Mouse (Mus musculus) liver, embryonic 12.5 days (tissue): ENCODE data around the gene Hmcn2. TPM values are rescaled to one million over a fixed set of nuclear protein-coding genes. Genes with fewer than 3 reads are reported as not detected.

ENCODE experiments used
- ATAC-seq: fragments of 200-750 bp; cut with Nextera tagmentation; 2 replicates; pipeline ENCODE4 v1.8.0; 2017; ENCODE audit warnings: moderate number of reproducible peaks, mild to moderate bottlenecking, moderate library complexity
- H3K27ac ChIP-seq: fragments of 300-500 bp; sonication (generic); 2 replicates; pipeline ENCODE4 v1.5.1; 2016; ENCODE audit warnings: mild to moderate bottlenecking
- H3K27me3 ChIP-seq: fragments of 300-500 bp; sonication (generic); replicated peaks from 2 replicates; pipeline ENCODE4 v1.6.1; 2016; ENCODE audit warnings: mild to moderate bottlenecking, moderate library complexity
- H3K36me3 ChIP-seq: fragments of 300-500 bp; sonication (generic); 2 replicates; pipeline ENCODE4 v1.6.1; 2016; ENCODE audit warnings: mild to moderate bottlenecking, moderate library complexity
- H3K4me1 ChIP-seq: fragments of 300-500 bp; sonication (generic); 2 replicates; pipeline ENCODE4 v1.6.1; 2016
- H3K4me2 ChIP-seq: fragments of 300-500 bp; sonication (generic); 2 replicates; pipeline ENCODE4 v1.6.1; 2016; ENCODE audit warnings: mild to moderate bottlenecking, moderate library complexity
- H3K4me3 ChIP-seq: fragments of 300-500 bp; sonication (generic); 2 replicates; pipeline ENCODE4 v1.5.1; 2016; ENCODE audit warnings: mild to moderate bottlenecking, moderate library complexity
- H3K9ac ChIP-seq: fragments of 300-500 bp; sonication (generic); 2 replicates; pipeline ENCODE4 v1.6.1; 2016; ENCODE audit warnings: mild to moderate bottlenecking, moderate library complexity
- H3K9me3 ChIP-seq: fragments of 300-500 bp; sonication (generic); replicated peaks from 2 replicates; pipeline ENCODE4 v1.6.1; 2016; ENCODE audit warnings: mild to moderate bottlenecking, moderate library complexity
- WGBS: fragments of 180-500 bp; shearing (Covaris S2); methylation state at CpG from one replicate; pipeline ENCODE4 v1.1.7; 2016; ENCODE audit not compliant: insufficient replicate concordance; 5-methylcytosine and 5-hydroxymethylcytosine counted together
- polyA plus RNA-seq: library from polyadenylated mRNA; unstranded; fragments of >200 nt; fragmentation: Nextera tagmentation; extraction: Ambion mirVana; gene quantifications from 2 replicates; pipeline ENCODE4 v1.2.1, GENCODE M21; 2016

The Hmcn2 gene
- polyA plus RNA-seq, 1 experiment from 2014 or later, result 0.35 TPM

DNA sequence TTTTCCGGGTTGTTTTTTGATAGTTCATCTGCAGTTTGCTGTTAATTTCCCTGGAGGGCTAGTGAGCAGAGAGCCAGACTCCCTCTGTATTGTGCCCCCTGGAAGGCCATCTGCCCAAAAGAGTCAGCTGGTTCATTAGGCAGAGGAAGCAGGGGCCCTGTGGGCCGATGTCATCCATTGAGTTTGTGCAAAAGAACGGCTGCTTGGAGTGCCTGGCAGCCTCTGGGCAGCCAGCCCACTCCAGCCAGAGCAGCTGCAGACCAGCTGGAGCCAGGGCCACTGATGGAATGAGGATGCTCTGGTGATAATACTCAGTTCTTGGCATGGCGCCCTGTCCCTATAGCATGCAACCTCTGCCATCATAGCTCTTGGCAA is 135.2 kb downstream of the Hmcn2 start:
- H3K4me2 ChIP-seq, result no peak overlapping the region
- H3K27ac ChIP-seq, result no peak overlapping the region
- no peak overlapping the region for H3K9ac ChIP-seq
- WGBS, result 62% methylated on average over 4 of the region's 4 CpGs
- peaks cover 22% of the 10 kb centered on the region for H3K4me1 ChIP-seq
- H3K36me3 ChIP-seq, result no peaks in the 10 kb centered on the region
- H3K4me3 ChIP-seq, result no peak overlapping the region
- no peak for ATAC-seq
- H3K27me3 ChIP-seq, result peaks cover 15% of the 10 kb centered on the region; the same call in 1 of the 2 replicates
- no peaks in the 10 kb centered on the region for H3K9me3 ChIP-seq

DNA sequence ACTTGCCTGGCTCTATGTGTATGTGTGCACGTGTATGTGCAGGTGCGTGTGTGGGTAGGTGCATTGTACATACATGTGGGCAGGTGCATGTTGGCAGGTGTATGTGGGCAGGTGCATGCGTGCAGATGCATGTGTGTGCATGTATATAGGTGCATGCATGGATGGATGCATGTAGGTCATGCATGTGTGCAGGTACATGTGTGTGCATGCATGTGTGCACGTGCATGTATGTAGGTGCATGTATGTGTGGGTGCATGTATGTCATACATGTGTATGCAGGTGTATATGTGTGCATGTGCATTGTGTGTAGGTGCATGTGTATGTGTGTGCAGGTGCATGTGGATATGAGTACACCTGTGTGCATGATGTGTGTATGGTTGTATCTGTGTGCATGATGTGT is 135.7 kb downstream of the Hmcn2 start:
- WGBS, result 78% methylated on average over 4 of the region's 4 CpGs
- no peak overlapping the region for H3K27ac ChIP-seq
- no peak overlapping the region for H3K4me3 ChIP-seq
- peaks cover 26% of the 10 kb centered on the region for H3K4me1 ChIP-seq
- H3K36me3 ChIP-seq, result no peaks in the 10 kb centered on the region
- H3K4me2 ChIP-seq, result no peak overlapping the region
- H3K9me3 ChIP-seq, result no peaks in the 10 kb centered on the region
- no peak overlapping the region for H3K9ac ChIP-seq
- H3K27me3 ChIP-seq, result peaks cover 19% of the 10 kb centered on the region; the same call in 1 of the 2 replicates
- ATAC-seq, result no peak

DNA sequence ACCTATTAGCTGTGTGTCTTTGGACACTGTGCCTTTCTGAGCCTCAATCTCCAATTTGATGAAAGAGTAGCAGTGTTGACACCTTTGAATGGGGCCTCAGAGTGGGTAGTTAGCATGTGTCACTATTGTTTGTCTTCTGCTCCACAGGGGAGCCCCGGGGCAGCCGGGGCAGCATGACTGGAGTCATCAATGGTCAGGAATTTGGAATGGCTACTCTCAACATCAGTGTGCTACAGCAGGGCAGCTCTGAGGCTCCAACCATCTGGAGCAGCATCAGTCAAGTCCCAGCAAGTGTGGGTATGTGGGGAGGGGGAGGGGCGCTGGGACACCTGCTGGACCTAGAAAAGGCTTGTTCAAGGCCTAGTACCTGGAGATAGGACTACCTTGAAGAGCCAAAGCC is 136.4 kb downstream of the Hmcn2 start:
- Histone ChIP-seq H3K36me3 (no peaks in the 10 kb centered on the region), H3K4me1 (peaks cover 26% of the 10 kb centered on the region), H3K27ac (no peak overlapping the region), H3K4me3 (no peak overlapping the region), H3K4me2 (no peak overlapping the region), H3K9ac (no peak overlapping the region), H3K9me3 (no peaks in the 10 kb centered on the region), H3K27me3 (peaks cover 24% of the 10 kb centered on the region)
- ATAC-seq, result no peak
- WGBS, result 61% methylated on average over 3 of the region's 3 CpGs

DNA sequence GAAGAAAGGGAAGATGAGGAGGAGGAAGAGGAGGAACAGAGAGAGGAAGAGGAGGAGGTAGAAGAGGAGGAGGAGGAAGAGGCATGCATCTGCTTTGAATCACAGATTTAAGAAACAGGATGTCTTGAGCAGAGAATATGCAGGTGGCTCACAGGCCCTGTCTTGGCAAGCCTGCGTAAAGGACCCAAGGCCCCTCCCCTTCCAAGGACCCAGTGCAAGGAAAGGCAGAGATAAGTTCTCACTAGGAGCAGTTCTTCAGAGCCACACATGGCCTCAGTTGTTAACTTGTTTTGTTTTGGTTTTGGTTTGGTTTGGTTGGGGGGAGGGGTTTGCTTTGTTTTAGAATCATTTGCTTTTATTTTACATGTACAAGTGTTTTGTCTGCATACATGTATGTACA is 137.3 kb downstream of the Hmcn2 start:
- WGBS, result 37% methylated on average over 1 of the region's 1 CpGs
- no peak for ATAC-seq
- Histone ChIP-seq H3K9ac (no peak overlapping the region), H3K27ac (no peak overlapping the region), H3K9me3 (no peaks in the 10 kb centered on the region), H3K36me3 (no peaks in the 10 kb centered on the region), H3K4me2 (no peak overlapping the region), H3K27me3 (peaks cover 32% of the 10 kb centered on the region), H3K4me3 (no peak overlapping the region), H3K4me1 (peaks cover 26% of the 10 kb centered on the region)

DNA sequence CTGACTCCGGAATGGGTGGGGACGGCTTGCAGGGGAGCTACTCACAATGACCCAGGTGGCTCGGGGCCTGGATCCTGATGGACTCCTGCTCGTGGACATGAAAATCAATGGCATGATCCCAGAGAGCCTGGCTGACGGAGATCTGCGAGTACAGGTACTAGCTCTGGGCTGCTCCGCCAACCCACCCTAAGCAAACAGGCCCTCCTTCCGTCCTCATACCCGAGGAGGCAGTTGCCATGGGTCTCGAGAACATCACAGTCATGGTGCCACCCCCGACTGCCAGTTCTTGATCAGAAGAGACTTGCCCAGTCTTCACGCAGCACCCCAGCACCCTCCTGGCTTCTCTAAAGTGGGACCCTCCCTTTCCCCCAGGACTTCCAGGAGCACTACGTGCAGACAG is 138.8 kb downstream of the Hmcn2 start:
- Histone ChIP-seq H3K27ac (no peak overlapping the region; the same call in 1 of the 2 replicates), H3K9ac (no peak overlapping the region), H3K4me2 (no peak overlapping the region), H3K36me3 (no peaks in the 10 kb centered on the region), H3K4me1 (peaks cover 26% of the 10 kb centered on the region), H3K27me3 (peaks cover 45% of the 10 kb centered on the region), H3K4me3 (no peak overlapping the region), H3K9me3 (no peaks in the 10 kb centered on the region)
- no peak for ATAC-seq
- WGBS, result 59% methylated on average over 13 of the region's 13 CpGs

DNA sequence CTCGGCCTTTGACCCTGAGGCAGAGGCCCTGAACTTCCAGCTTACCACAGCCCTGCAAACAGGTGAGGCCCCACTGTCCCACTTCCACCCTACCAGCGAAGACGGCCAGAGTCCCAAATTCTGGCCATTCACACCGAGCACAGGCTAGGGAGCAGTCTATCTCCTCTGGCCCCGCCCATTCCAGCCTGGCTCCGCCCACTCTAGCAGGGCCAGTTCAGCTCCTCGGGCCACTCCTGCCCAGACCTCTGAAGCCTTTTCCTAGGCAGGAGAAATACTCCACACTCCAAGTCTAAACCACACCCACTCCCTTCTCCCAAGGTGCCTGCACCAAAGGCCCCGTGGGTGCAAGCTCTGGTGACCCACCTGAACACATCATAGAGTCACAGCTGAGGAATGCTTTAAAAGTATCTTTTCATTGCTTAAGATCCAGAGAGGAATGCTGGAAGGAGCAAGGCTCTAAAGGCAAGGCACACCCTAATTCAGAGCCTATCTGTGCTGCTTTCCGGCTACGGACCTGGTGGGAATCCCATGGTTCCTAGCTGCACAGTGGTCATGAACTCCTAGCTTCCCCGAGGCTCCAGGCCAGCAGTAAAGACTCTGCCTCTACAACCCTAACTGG is 139.5 kb downstream of the Hmcn2 start:
- Histone ChIP-seq H3K4me2 (no peak overlapping the region), H3K27me3 (peaks cover 52% of the 10 kb centered on the region), H3K36me3 (no peaks in the 10 kb centered on the region), H3K9me3 (no peaks in the 10 kb centered on the region), H3K9ac (no peak overlapping the region), H3K4me1 (peaks cover 31% of the 10 kb centered on the region), H3K27ac (no peak overlapping the region), H3K4me3 (no peak overlapping the region)
- 36% methylated on average over 11 of the region's 11 CpGs for WGBS
- no peak for ATAC-seq

DNA sequence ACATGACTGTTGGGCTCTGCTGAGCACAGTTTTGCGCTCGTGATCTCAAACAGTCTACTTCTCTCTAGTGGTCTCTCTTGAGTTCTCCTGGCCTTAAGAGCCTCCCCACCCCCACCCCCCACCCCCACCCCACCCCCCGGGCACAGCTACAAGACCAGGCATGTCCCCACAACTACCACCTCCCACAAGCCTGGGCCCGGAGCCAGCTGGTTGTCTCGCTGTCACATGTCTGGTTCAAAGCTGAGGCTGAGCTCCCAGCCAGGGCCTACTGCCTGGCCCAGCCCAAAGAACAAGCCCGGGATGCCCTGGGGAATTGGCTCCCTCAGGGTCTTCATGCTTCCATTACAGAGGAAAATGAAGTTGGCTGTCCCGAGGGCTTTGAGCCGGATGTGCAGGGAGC is 140.1 kb downstream of the Hmcn2 start:
- 74% methylated on average over 7 of the region's 8 CpGs for WGBS
- Histone ChIP-seq H3K4me3 (no peak overlapping the region), H3K9me3 (no peaks in the 10 kb centered on the region), H3K9ac (no peak overlapping the region), H3K36me3 (no peaks in the 10 kb centered on the region), H3K27ac (no peak overlapping the region), H3K4me1 (peaks cover 37% of the 10 kb centered on the region), H3K4me2 (no peak overlapping the region), H3K27me3 (peaks cover 58% of the 10 kb centered on the region)
- ATAC-seq, result no peak

DNA sequence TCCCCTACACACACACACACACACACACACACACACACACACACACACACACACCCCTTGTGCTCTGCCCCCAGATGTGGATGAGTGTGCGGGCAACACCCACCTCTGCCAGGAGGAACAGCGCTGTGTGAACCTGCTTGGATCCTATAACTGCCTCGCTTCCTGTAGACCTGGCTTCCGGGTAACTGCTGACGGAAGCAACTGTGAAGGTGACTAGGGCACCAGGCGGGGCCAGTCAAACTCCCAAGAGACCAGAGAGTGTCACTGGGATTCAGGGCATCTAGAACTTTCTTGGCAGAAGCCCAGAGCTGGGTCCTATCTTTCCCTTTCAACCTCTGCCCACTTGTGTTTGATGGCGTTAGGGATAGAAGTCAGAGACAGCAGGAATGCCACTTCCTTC is 141.2 kb downstream of the Hmcn2 start:
- Histone ChIP-seq H3K27ac (no peak overlapping the region), H3K9me3 (no peaks in the 10 kb centered on the region), H3K27me3 (peaks cover 69% of the 10 kb centered on the region), H3K9ac (no peak overlapping the region), H3K4me1 (peaks cover 42% of the 10 kb centered on the region), H3K4me3 (no peak overlapping the region), H3K4me2 (no peak overlapping the region), H3K36me3 (no peaks in the 10 kb centered on the region)
- 66% methylated on average over 7 of the region's 7 CpGs for WGBS
- no peak for ATAC-seq

DNA sequence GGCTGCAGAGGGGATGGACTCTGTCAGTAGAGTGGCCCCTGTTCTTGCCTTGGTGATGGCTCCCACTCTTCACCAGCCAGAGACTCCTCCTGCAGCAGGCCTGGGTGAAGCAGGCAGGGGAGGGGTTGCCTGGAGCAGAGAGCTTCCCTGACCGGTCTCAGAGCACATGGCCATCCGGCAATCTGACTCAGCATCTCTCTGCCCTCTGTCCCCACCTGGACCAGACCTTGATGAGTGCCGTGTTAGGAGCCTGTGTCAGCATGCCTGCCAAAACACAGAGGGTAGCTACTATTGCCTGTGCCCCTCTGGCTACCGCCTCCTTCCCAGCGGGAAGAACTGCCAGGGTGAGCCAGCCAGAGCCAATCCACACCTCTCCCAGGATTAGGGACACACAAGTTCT is 144.2 kb downstream of the Hmcn2 start:
- 37% methylated on average over 5 of the region's 5 CpGs for WGBS
- H3K4me1 ChIP-seq, result peaks cover 31% of the 10 kb centered on the region
- peaks cover 81% of the 10 kb centered on the region for H3K27me3 ChIP-seq
- H3K4me2 ChIP-seq, result no peak overlapping the region
- no peak for ATAC-seq
- H3K9ac ChIP-seq, result no peak overlapping the region
- no peak overlapping the region for H3K4me3 ChIP-seq
- H3K36me3 ChIP-seq, result no peaks in the 10 kb centered on the region
- H3K27ac ChIP-seq, result no peak overlapping the region
- H3K9me3 ChIP-seq, result no peaks in the 10 kb centered on the region

DNA sequence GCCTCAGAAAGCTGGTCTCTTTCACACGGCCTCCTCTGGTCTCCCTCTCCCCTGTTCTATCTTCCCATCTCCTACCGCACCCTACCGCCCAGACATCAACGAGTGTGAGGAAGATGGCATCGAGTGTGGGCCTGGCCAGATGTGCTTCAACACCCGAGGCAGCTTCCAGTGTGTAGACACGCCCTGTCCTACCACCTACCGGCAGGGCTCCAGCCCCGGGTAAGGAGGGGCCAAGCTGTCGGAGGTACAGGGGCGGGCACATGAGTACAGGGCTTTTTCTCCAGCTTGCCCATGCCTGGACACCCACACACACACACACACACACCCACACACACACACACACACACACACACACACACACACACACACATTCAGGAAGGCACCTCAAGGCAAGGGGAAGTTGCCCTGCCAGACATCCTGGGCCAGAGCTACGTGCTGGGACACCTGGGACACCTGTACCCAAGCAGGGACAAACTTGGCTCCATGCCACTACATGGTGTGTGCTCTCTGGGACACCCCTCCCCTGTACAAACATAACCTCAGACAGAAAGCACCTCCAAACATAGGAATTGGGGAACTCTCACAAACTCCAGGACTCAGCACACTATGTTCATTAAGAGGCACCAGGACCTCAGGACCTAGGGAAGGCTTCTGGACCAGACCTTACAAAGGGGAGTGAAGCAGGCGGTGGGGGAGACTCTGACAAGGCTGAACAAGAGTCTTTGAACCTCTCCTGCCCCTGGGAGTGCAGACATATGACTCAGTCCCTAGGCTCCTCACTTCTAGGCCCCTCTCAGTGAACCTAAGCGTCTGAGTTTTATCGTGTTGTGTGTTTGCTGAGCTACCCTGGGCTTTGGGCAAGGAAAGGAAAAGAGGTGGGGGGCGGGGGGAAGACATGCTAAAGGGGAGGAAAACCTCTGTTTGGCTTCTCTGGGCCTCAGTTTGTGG is 145.0 kb downstream of the Hmcn2 start:
- Histone ChIP-seq H3K27me3 (peaks cover 83% of the 10 kb centered on the region), H3K4me1 (peaks cover 31% of the 10 kb centered on the region), H3K27ac (peak overlapping the region; percentile 64; the same call in 1 of the 2 replicates), H3K9me3 (no peaks in the 10 kb centered on the region), H3K36me3 (no peaks in the 10 kb centered on the region), H3K9ac (no peak overlapping the region), H3K4me2 (peak overlapping the region; percentile 68), H3K4me3 (peak overlapping the region; percentile 47; the same call in 1 of the 2 replicates)
- no peak for ATAC-seq
- 19% methylated on average over 16 of the region's 16 CpGs for WGBS

DNA sequence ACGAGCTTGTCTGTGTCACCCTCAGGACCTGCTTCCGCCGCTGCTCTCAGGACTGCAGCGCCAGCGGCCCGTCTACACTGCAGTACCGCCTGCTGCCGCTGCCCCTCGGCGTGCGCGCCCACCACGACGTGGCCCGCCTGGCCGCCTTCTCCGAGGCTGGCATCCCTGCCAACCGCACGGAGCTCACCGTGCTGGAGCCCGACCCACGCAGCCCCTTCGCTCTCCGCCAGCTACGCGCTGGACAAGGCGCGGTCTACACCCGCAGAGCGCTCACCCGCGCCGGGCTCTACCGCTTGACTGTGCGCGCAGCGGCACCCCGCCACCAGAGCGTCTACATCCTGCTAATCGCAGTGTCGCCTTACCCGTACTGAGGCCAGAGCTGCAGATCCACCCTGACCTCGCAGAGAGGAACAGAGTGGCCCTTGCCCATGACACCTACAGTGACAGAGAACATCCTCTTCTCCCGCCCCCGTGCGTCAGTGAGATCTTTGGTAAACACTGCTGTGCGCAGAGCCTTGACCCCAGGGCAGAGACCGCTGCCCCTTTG is 145.9 kb downstream of the Hmcn2 start:
- Histone ChIP-seq H3K9me3 (no peaks in the 10 kb centered on the region), H3K27ac (peak overlapping the region; percentile 64)
- 2% methylated on average over 48 of the region's 48 CpGs for WGBS

DNA sequence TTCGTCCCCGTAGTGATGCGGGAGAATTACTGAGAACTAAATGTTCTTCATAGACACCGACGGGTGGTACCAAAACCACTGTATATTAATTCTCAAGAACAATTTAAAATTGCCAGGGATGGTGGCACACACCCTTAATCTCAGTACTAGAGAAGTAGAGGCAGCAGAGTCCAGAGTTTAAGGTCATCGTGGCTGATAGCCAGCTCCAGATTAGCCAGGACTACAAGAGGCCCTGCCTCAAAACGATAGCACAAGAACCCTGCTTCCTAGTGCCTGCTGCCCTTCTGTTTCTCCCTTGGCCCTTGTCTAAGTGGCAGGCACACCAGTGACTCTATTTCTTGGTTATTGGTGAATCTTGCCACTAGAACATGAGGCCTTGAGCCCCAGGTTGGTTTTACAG is 146.7 kb downstream of the Hmcn2 start:
- ATAC-seq, result no peak
- Histone ChIP-seq H3K9ac (no peak overlapping the region), H3K4me1 (peaks cover 27% of the 10 kb centered on the region), H3K36me3 (no peaks in the 10 kb centered on the region), H3K27me3 (peaks cover 75% of the 10 kb centered on the region), H3K4me3 (no peak overlapping the region), H3K9me3 (no peaks in the 10 kb centered on the region), H3K27ac (no peak overlapping the region), H3K4me2 (no peak overlapping the region)
- WGBS, result 70% methylated on average over 7 of the region's 7 CpGs

More for the DNA sequence above, 145.9 kb downstream of the Hmcn2 start:
- Histone ChIP-seq H3K4me1 (peaks cover 27% of the 10 kb centered on the region), H3K4me3 (peak overlapping the region; percentile 47), H3K27me3 (peaks cover 81% of the 10 kb centered on the region), H3K36me3 (no peaks in the 10 kb centered on the region), H3K9ac (peak overlapping the region; percentile 60; the same call in 1 of the 2 replicates), H3K4me2 (peak overlapping the region; percentile 68)
- ATAC-seq, result peak; percentile 49
